Mouse (Mus musculus): Measurements from ENCODE around the gene Col5a2. TPM values are rescaled to one million over a fixed set of nuclear protein-coding genes. Genes with fewer than 3 reads are reported as not detected.

Col5a2 gene
- polyA plus RNA-seq, 1 experiment from 2014 or later: 51.8 TPM

- no peak for ATAC-seq
- Histone ChIP-seq H3K4me1 (ENCODE audit: insufficient read depth, low read depth, low read length) (no peaks in the 10 kb centered on the region), H3K36me3 (ENCODE audit: insufficient read depth, low read length) (no peaks in the 10 kb centered on the region), H3K4me2 (replicated peaks; ENCODE audit: low read depth, low read length) (no peak overlapping the region), H3K9ac (replicated peaks; ENCODE audit: low read depth) (no peak overlapping the region), H3K27ac (ENCODE audit: low read length) (no peak overlapping the region), H3K4me3 (ENCODE audit: low read depth, low read length) (no peak overlapping the region), H3K27me3 (replicated peaks; ENCODE audit: insufficient read depth, low read length) (no peaks in the 10 kb centered on the region), H3K9me3 (ENCODE audit: low read length) (no peaks in the 10 kb centered on the region)
- DNase-seq (ENCODE audit: low spot score): no peak
- TF ChIP-seq EP300 (IDR thresholded peaks at IDR 0.05): no peak
- TF ChIP-seq CTCF (IDR thresholded peaks at IDR 0.05): no peak
- WGBS: 70% methylated on average over 2 of the region's 2 CpGs
These were observed 18.4 kb upstream of the Col5a2 start for GRCm38 (mm10) chr1:45521486-45521885.

GRCm38 (mm10) chr1:45502241-45502741 is 791 bp downstream of the Col5a2 start:
- H3K4me3 ChIP-seq (ENCODE audit: low read depth, low read length): peak overlapping the region; percentile 43
- peak; percentile 61 for DNase-seq (ENCODE audit: low spot score)

GRCm38 (mm10) chr1:45501437-45501836 is 1.6 kb downstream of the Col5a2 start:
- 0 out of 2 replicates have a peak overlapping the region, but pooled peaks have one; percentile 47 for H3K9ac ChIP-seq (replicated peaks; ENCODE audit: low read depth)
- peak; percentile 68 for DNase-seq (ENCODE audit: low spot score)
- no peak for TF ChIP-seq EP300 (IDR thresholded peaks at IDR 0.05)
- peak; percentile 37 for TF ChIP-seq CTCF (IDR thresholded peaks at IDR 0.05)
- peak overlapping the region; percentile 52 for H3K4me2 ChIP-seq (replicated peaks; ENCODE audit: low read depth, low read length)
- peak overlapping the region; percentile 43 for H3K4me3 ChIP-seq (ENCODE audit: low read depth, low read length)
- no peaks in the 10 kb centered on the region for H3K27me3 ChIP-seq (replicated peaks; ENCODE audit: insufficient read depth, low read length)
- H3K27ac ChIP-seq (ENCODE audit: low read length): peak overlapping the region; percentile 66; the same call in 1 of the 2 replicates
- 42% methylated on average over 6 of the region's 6 CpGs for WGBS
- no peak for ATAC-seq
- no peaks in the 10 kb centered on the region for H3K4me1 ChIP-seq (ENCODE audit: insufficient read depth, low read depth, low read length)
- H3K9me3 ChIP-seq (ENCODE audit: low read length): no peaks in the 10 kb centered on the region
- no peaks in the 10 kb centered on the region for H3K36me3 ChIP-seq (ENCODE audit: insufficient read depth, low read length)

More at GRCm38 (mm10) chr1:45502241-45502741, 791 bp downstream of the Col5a2 start:
- peak; percentile 74 for ATAC-seq
- 5% methylated on average over 11 of the region's 11 CpGs for WGBS
- no peaks in the 10 kb centered on the region for H3K27me3 ChIP-seq (replicated peaks; ENCODE audit: insufficient read depth, low read length)
- peak overlapping the region; percentile 66 for H3K27ac ChIP-seq (ENCODE audit: low read length)
- no peaks in the 10 kb centered on the region for H3K9me3 ChIP-seq (ENCODE audit: low read length)
- no peaks in the 10 kb centered on the region for H3K36me3 ChIP-seq (ENCODE audit: insufficient read depth, low read length)
- TF ChIP-seq CTCF (IDR thresholded peaks at IDR 0.05) (no peak), EP300 (IDR thresholded peaks at IDR 0.05) (no peak)
- H3K4me2 ChIP-seq (replicated peaks; ENCODE audit: low read depth, low read length): peak overlapping the region; percentile 52
- H3K9ac ChIP-seq (replicated peaks; ENCODE audit: low read depth): peak overlapping the region; percentile 47
- no peaks in the 10 kb centered on the region for H3K4me1 ChIP-seq (ENCODE audit: insufficient read depth, low read depth, low read length)

GRCm38 (mm10) chr1:45500456-45500855 is 2.6 kb downstream of the Col5a2 start:
- H3K4me2 ChIP-seq (replicated peaks; ENCODE audit: low read depth, low read length): no peak overlapping the region
- DNase-seq (ENCODE audit: low spot score): no peak
- 61% methylated on average over 6 of the region's 6 CpGs for WGBS

GRCm38 (mm10) chr1:45495025-45495424 is 8.1 kb downstream of the Col5a2 start:
- 78% methylated on average over 2 of the region's 2 CpGs for WGBS
- Histone ChIP-seq H3K27ac (ENCODE audit: low read length) (no peak overlapping the region), H3K9ac (replicated peaks; ENCODE audit: low read depth) (no peak overlapping the region), H3K27me3 (replicated peaks; ENCODE audit: insufficient read depth, low read length) (no peaks in the 10 kb centered on the region), H3K4me1 (ENCODE audit: insufficient read depth, low read depth, low read length) (no peaks in the 10 kb centered on the region), H3K9me3 (ENCODE audit: low read length) (no peaks in the 10 kb centered on the region), H3K4me2 (replicated peaks; ENCODE audit: low read depth, low read length) (no peak overlapping the region), H3K4me3 (ENCODE audit: low read depth, low read length) (no peak overlapping the region), H3K36me3 (ENCODE audit: insufficient read depth, low read length) (no peaks in the 10 kb centered on the region)
- no peak for ATAC-seq
- TF ChIP-seq CTCF (IDR thresholded peaks at IDR 0.05): no peak
- no peak for TF ChIP-seq EP300 (IDR thresholded peaks at IDR 0.05)
- no peak for DNase-seq (ENCODE audit: low spot score)

More at GRCm38 (mm10) chr1:45500456-45500855, 2.6 kb downstream of the Col5a2 start:
- Histone ChIP-seq H3K27me3 (replicated peaks; ENCODE audit: insufficient read depth, low read length) (no peaks in the 10 kb centered on the region), H3K9me3 (ENCODE audit: low read length) (no peaks in the 10 kb centered on the region), H3K9ac (replicated peaks; ENCODE audit: low read depth) (no peak overlapping the region), H3K4me1 (ENCODE audit: insufficient read depth, low read depth, low read length) (no peaks in the 10 kb centered on the region), H3K4me3 (ENCODE audit: low read depth, low read length) (no peak overlapping the region), H3K27ac (ENCODE audit: low read length) (no peak overlapping the region), H3K36me3 (ENCODE audit: insufficient read depth, low read length) (no peaks in the 10 kb centered on the region)
- TF ChIP-seq CTCF (IDR thresholded peaks at IDR 0.05) (no peak), EP300 (IDR thresholded peaks at IDR 0.05) (no peak)
- no peak for ATAC-seq

- no peak overlapping the region for H3K4me3 ChIP-seq (ENCODE audit: low read depth, low read length)
- TF ChIP-seq EP300 (IDR thresholded peaks at IDR 0.05): no peak
- no peak for TF ChIP-seq CTCF (IDR thresholded peaks at IDR 0.05)
- no peaks in the 10 kb centered on the region for H3K27me3 ChIP-seq (replicated peaks; ENCODE audit: insufficient read depth, low read length)
- H3K36me3 ChIP-seq (ENCODE audit: insufficient read depth, low read length): no peaks in the 10 kb centered on the region
- 83% methylated on average over 4 of the region's 4 CpGs for WGBS
- DNase-seq (ENCODE audit: low spot score): no peak
- H3K9me3 ChIP-seq (ENCODE audit: low read length): no peaks in the 10 kb centered on the region
- no peak overlapping the region for H3K4me2 ChIP-seq (replicated peaks; ENCODE audit: low read depth, low read length)
- H3K9ac ChIP-seq (replicated peaks; ENCODE audit: low read depth): no peak overlapping the region
- H3K27ac ChIP-seq (ENCODE audit: low read length): no peak overlapping the region
- no peaks in the 10 kb centered on the region for H3K4me1 ChIP-seq (ENCODE audit: insufficient read depth, low read depth, low read length)
- no peak for ATAC-seq
These were observed 10.9 kb downstream of the Col5a2 start for GRCm38 (mm10) chr1:45492130-45492723.

Data from lung, postnatal 0 days (tissue).